Mouse (Mus musculus) heart, embryonic 15.5 days (tissue): Measurements from ENCODE around the gene B3gnt5. TPM values are rescaled to one million over a fixed set of nuclear protein-coding genes. Genes with fewer than 3 reads are reported as not detected.

Experiments used
- ATAC-seq: fragments of 200-750 bp; cut with Nextera tagmentation; replicated peaks from 2 replicates; pipeline ENCODE4 v1.8.0; 2017; ENCODE audit warnings: low read depth, moderate TSS enrichment; ENCODE audit not compliant: insufficient number of reproducible peaks, insufficient read depth, low FRiP score
- H3K27ac ChIP-seq: fragments of 300-500 bp; sonication (generic); 2 replicates; pipeline ENCODE4 v1.5.1; 2015; ENCODE audit warnings: mild to moderate bottlenecking, inconsistent platforms
- H3K27me3 ChIP-seq: fragments of 300-500 bp; sonication (generic); 2 replicates; pipeline ENCODE4 v1.6.1; 2015; ENCODE audit warnings: inconsistent platforms
- H3K36me3 ChIP-seq: fragments of 300-500 bp; sonication (generic); 2 replicates; pipeline ENCODE4 v1.6.1; 2015; ENCODE audit warnings: mild to moderate bottlenecking, inconsistent platforms
- H3K4me1 ChIP-seq: fragments of 300-500 bp; sonication (generic); replicated peaks from 2 replicates; pipeline ENCODE4 v1.6.1; 2015; ENCODE audit warnings: inconsistent platforms
- H3K4me2 ChIP-seq: fragments of 300-500 bp; sonication (generic); 2 replicates; pipeline ENCODE4 v1.6.1; 2015; ENCODE audit warnings: inconsistent platforms, mild to moderate bottlenecking, moderate library complexity
- H3K4me3 ChIP-seq: fragments of 300-500 bp; sonication (generic); 2 replicates; pipeline ENCODE4 v1.5.1; 2015; ENCODE audit warnings: mild to moderate bottlenecking, inconsistent platforms
- H3K9ac ChIP-seq: fragments of 300-500 bp; sonication (generic); 2 replicates; pipeline ENCODE4 v1.6.1; 2015; ENCODE audit warnings: mild to moderate bottlenecking, inconsistent platforms
- H3K9me3 ChIP-seq: fragments of 300-500 bp; sonication (generic); replicated peaks from 2 replicates; pipeline ENCODE4 v1.6.1; 2016; ENCODE audit warnings: inconsistent platforms
- WGBS: fragments of 180-500 bp; shearing (Covaris S2); methylation state at CpG from one replicate; pipeline ENCODE4 v1.1.7; 2015; ENCODE audit warnings: mixed read lengths; 5-methylcytosine and 5-hydroxymethylcytosine counted together
- polyA plus RNA-seq: library from polyadenylated mRNA; unstranded; fragments of >200 nt; fragmentation: Nextera tagmentation; extraction: Ambion mirVana; gene quantifications from 2 replicates; pipeline ENCODE4 v1.2.1, GENCODE M21; 2015

B3gnt5 gene
- polyA plus RNA-seq, 1 experiment from 2014 or later = 6.9 TPM

- H3K27ac ChIP-seq = no peak overlapping the region
- 52% methylated on average over 2 of the region's 2 CpGs for WGBS
- no peak overlapping the region for H3K4me3 ChIP-seq
- no peak overlapping the region for H3K4me2 ChIP-seq
- H3K4me1 ChIP-seq = no peaks in the 10 kb centered on the region
- no peak for ATAC-seq
- H3K9ac ChIP-seq = no peak overlapping the region
- no peaks in the 10 kb centered on the region for H3K36me3 ChIP-seq
- H3K9me3 ChIP-seq = no peaks in the 10 kb centered on the region
- no peaks in the 10 kb centered on the region for H3K27me3 ChIP-seq
Measured at GRCm38 (mm10) chr16:19818801-19819200, 58.8 kb downstream of the B3gnt5 start.

Other genes with a start within 250 kb of the B3gnt5 start
- gene Olfr167, start 237.9 kb upstream of the B3gnt5 start, polyA plus RNA-seq = not detected in 2 replicates
- gene Olfr168, start 224.7 kb upstream of the B3gnt5 start, polyA plus RNA-seq = not detected in 2 replicates
- not detected in 2 replicates for gene Olfr169, start 188.4 kb upstream of the B3gnt5 start, polyA plus RNA-seq
- gene Olfr170, start 148.3 kb upstream of the B3gnt5 start, polyA plus RNA-seq = not detected in 2 replicates
- gene Olfr171, start 130.3 kb upstream of the B3gnt5 start, polyA plus RNA-seq = not detected in 2 replicates
- gene Lamp3, start 53.8 kb upstream of the B3gnt5 start, polyA plus RNA-seq = 0.44 and 0.75 TPM in 2 replicates
- gene Klhl6, start 222.8 kb downstream of the B3gnt5 start, polyA plus RNA-seq = 15.3 and 24.6 TPM in 2 replicates